Mouse (Mus musculus): ENCODE measurements around the gene Maml2.

- TF ChIP-seq POLR2A (IDR thresholded peaks at IDR 0.05; ENCODE audit: borderline replicate concordance, insufficient read depth, low read length) (no peak), CTCF (IDR thresholded peaks at IDR 0.05; ENCODE audit: borderline replicate concordance, insufficient read depth, low read depth, low read length) (no peak)
Observed at GRCm38 (mm10) chr9:13533076-13533707, 235.4 kb downstream of the Maml2 start.
